Mouse (Mus musculus): ENCODE results near the gene Pisd. TPM values are rescaled to one million over a fixed set of nuclear protein-coding genes. Genes with fewer than 3 reads are reported as not detected.
"Not testable (repeated sequence)": the region's sequence is repeated elsewhere in the genome, so short reads cannot be mapped to it uniquely, and the experiment has no call there.

Pisd gene
- polyA plus RNA-seq, 1 experiment from 2014 or later: 99.7 TPM

DNA sequence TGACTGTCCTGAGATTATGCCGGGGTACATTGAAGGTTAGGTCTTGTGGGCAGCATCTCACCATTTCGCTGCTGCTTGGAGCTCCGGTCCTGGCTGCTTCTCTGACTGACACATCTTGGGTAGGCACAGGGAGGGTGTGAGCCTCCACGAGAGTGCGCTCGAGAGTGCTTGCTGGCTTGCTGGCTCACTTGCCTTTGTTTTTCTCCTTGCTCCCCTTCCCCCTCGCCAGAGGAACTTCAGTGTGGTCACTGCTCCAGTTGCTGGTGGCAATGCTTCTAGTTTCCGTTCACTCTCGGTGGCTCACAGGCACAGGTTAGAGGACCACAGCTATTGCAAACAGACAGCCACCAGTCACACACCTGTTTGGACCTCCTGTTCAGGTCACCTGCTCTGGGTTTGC is 43.3 kb downstream of the Pisd start:
- H3K4me3 ChIP-seq: no peak overlapping the region
- no peaks in the 10 kb centered on the region for H3K9me3 ChIP-seq
- peaks cover 16% of the 10 kb centered on the region for H3K4me1 ChIP-seq (replicated peaks)
- H3K27me3 ChIP-seq: no peaks in the 10 kb centered on the region
- H3K9ac ChIP-seq: no peak overlapping the region
- ATAC-seq (ENCODE audit: low FRiP score, low read depth): peak; percentile 13
- H3K36me3 ChIP-seq: no peaks in the 10 kb centered on the region
- peak overlapping the region; percentile 82 for H3K27ac ChIP-seq (replicated peaks)
- no peak overlapping the region for H3K4me2 ChIP-seq
- WGBS: 42% methylated on average over 9 of the region's 9 CpGs

DNA sequence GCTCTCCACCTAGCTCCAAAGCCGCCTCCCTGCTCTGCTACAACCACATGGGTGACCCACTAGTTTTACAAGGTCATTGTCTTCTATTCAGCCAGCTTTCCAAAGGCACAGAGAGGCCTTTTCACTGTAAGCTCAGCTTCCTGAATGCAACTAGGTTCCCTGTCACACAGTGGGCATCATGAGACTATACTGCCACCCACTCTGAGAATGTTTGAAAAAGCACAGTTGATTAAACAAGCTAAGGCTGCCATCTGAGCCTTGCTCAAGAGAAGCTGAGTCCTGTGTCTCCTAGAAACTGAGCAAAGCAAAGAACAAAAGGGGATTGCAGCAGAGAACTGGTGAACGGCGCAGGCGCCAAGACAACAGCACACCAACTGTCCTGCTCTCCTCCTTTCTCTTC is 44.1 kb downstream of the Pisd start:
- not testable (repeated sequence) for H3K9ac ChIP-seq, H3K27me3 ChIP-seq, H3K4me3 ChIP-seq, H3K36me3 ChIP-seq, H3K4me2 ChIP-seq, H3K9me3 ChIP-seq
- ATAC-seq (ENCODE audit: low FRiP score, low read depth): peak; percentile 46
- WGBS: 68% methylated on average over 4 of the region's 4 CpGs
- Histone ChIP-seq H3K27ac (replicated peaks) (peak overlapping the region; percentile 82), H3K4me1 (replicated peaks) (peaks cover 16% of the 10 kb centered on the region)

DNA sequence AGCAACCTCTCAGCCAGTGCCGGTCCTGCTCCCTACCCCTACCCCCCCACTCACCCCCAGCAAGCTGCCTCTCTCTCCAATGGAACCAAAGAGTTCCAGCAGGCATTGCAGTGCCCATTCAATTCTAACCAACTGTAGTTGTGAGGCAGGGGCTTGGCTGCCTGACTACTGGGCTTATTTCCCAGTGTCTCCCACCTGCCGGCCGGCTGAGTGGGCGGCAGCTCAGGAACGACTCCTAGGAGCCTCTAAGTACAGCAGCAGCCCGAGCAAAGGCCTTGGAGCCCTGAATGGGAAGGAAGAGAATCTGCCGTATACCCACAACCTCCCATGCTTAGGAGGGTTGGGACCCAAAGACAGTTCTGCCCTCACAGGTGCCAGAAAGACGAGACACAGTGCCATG is 44.6 kb downstream of the Pisd start:
- H3K27me3 ChIP-seq; H3K4me3 ChIP-seq; ATAC-seq (ENCODE audit: low FRiP score, low read depth); H3K4me2 ChIP-seq; H3K9ac ChIP-seq; H3K9me3 ChIP-seq; H3K36me3 ChIP-seq: not testable (repeated sequence)
- WGBS: 78% methylated on average over 8 of the region's 8 CpGs
- peaks cover 16% of the 10 kb centered on the region for H3K4me1 ChIP-seq (replicated peaks)
- H3K27ac ChIP-seq (replicated peaks): peak overlapping the region; percentile 82

DNA sequence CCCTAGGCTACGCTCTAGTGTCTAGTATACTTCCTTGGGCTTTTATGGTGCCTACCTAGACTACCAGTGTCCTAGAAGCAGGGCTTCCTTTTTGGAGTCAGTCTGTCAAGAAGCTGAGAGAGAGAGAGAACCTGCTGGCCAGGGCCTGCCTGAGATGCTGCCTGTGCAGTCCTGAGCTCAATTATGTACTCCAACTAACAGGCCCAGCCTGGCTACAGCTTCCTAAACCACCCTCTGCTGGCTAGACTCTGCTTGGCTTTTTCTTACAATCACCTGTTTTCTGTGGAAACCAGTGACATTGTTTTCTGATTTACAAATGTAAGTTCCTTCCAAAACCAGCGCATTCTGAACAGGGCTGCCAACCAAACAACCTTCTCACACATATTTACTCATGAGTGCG is 45.3 kb downstream of the Pisd start:
- 0 out of 2 replicates have a peak overlapping the region, but pooled peaks have one; percentile 51 for H3K27ac ChIP-seq (replicated peaks)
- no peak overlapping the region for H3K4me2 ChIP-seq
- no peaks in the 10 kb centered on the region for H3K9me3 ChIP-seq
- no peaks in the 10 kb centered on the region for H3K36me3 ChIP-seq
- peaks cover 16% of the 10 kb centered on the region for H3K4me1 ChIP-seq (replicated peaks)
- no peaks in the 10 kb centered on the region for H3K27me3 ChIP-seq
- WGBS: 96% methylated on average over 3 of the region's 3 CpGs
- no peak overlapping the region for H3K4me3 ChIP-seq
- no peak overlapping the region for H3K9ac ChIP-seq
- ATAC-seq (ENCODE audit: low FRiP score, low read depth): no peak

DNA sequence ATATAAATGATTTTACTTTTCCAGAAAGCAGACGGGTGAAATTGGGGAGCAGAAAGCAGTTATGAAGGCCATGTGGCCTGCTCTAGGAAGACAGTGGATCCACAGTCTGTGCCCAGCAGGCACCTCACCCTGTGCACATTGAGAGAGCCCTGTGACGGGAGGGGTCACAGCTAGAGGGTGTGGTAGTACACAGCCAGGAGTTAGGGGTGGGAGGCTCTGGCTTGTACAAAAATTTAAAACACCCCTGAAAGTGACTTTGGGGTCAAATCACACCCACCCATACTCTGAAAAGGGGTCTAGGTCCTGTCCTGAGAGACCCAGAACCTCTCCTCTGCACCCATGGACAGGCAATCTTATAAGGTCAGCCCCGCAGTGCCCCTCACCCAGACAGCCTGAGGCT is 48.7 kb downstream of the Pisd start:
- H3K9ac ChIP-seq; ATAC-seq (ENCODE audit: low FRiP score, low read depth); H3K4me1 ChIP-seq (replicated peaks); H3K36me3 ChIP-seq; H3K27ac ChIP-seq (replicated peaks); H3K27me3 ChIP-seq; H3K4me3 ChIP-seq; H3K9me3 ChIP-seq; H3K4me2 ChIP-seq: not testable (repeated sequence)
- 89% methylated on average over 3 of the region's 3 CpGs for WGBS

DNA sequence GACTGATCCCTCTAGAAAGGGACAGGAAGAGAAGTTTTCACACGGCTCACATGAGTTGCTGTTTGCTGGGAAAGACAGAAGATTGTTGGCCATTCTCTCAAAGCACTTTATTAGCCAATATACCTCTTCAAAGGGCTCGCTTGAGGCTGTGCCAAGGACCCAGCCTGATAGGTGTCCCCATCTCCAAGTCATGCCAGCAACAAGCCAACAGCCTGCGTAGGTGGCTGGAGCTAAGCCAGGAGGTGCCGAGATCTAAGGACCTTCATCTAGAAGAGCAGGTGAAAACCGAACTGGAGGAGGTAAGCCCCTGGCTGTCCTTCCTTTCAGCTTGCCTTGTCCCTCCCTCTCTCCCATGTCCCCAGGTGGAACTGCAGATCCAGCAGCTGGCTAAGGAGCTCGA is 49.7 kb downstream of the Pisd start:
- Histone ChIP-seq H3K4me3 (no peak overlapping the region), H3K27ac (replicated peaks) (no peak overlapping the region), H3K9ac (no peak overlapping the region), H3K9me3 (no peaks in the 10 kb centered on the region), H3K27me3 (no peaks in the 10 kb centered on the region), H3K4me1 (replicated peaks) (no peaks in the 10 kb centered on the region), H3K4me2 (no peak overlapping the region), H3K36me3 (peaks cover 5% of the 10 kb centered on the region; the same call in 1 of the 2 replicates)
- WGBS: 94% methylated on average over 6 of the region's 6 CpGs
- ATAC-seq (ENCODE audit: low FRiP score, low read depth): no peak

DNA sequence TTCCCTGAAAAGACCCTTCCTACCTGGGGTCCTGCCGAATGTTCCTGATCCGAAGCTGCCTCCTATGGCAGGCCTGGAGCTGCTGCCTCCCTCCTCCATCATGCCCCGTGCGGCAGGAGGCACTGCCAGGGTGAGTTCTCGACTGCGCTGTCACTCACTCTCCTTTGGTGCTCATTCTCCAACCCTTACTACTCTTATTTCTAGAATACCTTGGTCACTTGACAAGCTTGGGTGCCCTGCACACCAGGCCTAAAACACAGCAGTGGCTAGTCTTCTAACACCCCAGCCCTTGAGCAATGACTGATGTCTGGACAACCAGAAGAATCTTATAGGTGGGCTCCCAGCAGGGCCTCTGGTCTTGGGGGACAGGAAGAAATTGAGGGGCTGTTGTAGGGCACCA is 51.6 kb downstream of the Pisd start:
- not testable (repeated sequence) for H3K36me3 ChIP-seq; H3K27ac ChIP-seq (replicated peaks); H3K9ac ChIP-seq; H3K4me1 ChIP-seq (replicated peaks); H3K27me3 ChIP-seq; H3K4me3 ChIP-seq; H3K4me2 ChIP-seq; H3K9me3 ChIP-seq
- 96% methylated on average over 6 of the region's 6 CpGs for WGBS
- peak; percentile 38; the same call in 1 of the 2 replicates for ATAC-seq (ENCODE audit: low FRiP score, low read depth)

DNA sequence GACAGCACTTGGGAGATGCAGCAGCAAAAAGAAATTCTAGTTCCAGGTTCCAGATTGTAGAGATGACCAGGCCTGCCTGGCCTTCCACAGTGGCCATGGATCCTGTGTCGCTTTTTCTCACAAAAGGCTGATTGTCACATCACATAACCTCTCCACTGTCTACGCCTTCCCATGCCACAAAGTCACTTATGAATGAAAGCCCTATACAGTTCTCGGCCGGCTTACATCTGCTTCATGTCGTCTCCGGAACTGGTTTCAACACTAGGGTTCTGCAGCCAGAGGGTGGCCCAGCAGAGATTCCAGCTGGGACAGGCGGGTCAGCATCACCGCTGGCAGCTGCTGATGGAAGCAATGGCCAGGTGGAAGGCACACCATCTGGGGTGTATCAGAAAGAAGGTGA is 56.6 kb downstream of the Pisd start:
- H3K4me3 ChIP-seq: no peak overlapping the region
- H3K4me1 ChIP-seq (replicated peaks): no peaks in the 10 kb centered on the region
- H3K4me2 ChIP-seq: no peak overlapping the region
- no peak overlapping the region for H3K9ac ChIP-seq
- 88% methylated on average over 8 of the region's 8 CpGs for WGBS
- H3K27me3 ChIP-seq: no peaks in the 10 kb centered on the region
- ATAC-seq (ENCODE audit: low FRiP score, low read depth): no peak
- H3K36me3 ChIP-seq: peaks cover 5% of the 10 kb centered on the region; the same call in 1 of the 2 replicates
- no peaks in the 10 kb centered on the region for H3K9me3 ChIP-seq
- no peak overlapping the region for H3K27ac ChIP-seq (replicated peaks)

DNA sequence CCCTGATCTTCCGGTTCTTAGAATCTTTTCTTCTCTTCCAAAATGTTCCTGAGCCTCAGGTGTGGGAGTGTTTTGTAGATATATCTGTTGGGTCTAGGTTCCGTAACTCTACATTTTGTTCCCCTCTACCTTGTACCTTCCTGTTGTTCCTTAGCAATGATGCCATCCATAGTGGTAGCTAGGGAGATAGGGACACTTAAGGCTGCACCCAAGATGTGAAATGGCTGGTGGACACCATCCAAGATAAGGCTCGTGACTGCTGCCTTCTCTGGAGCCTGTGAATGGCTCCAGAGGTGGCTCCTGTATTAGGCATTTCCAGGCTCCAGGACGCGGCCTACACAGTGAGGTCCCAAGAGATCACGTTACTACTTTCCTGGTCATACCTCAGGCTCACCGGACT is 57.1 kb downstream of the Pisd start:
- Histone ChIP-seq H3K9me3 (no peaks in the 10 kb centered on the region), H3K36me3 (peaks cover 1% of the 10 kb centered on the region; the same call in 1 of the 2 replicates), H3K27me3 (no peaks in the 10 kb centered on the region), H3K27ac (replicated peaks) (no peak overlapping the region), H3K9ac (no peak overlapping the region), H3K4me3 (no peak overlapping the region), H3K4me1 (replicated peaks) (no peaks in the 10 kb centered on the region), H3K4me2 (no peak overlapping the region)
- no peak for ATAC-seq (ENCODE audit: low FRiP score, low read depth)
- 93% methylated on average over 7 of the region's 7 CpGs for WGBS

DNA sequence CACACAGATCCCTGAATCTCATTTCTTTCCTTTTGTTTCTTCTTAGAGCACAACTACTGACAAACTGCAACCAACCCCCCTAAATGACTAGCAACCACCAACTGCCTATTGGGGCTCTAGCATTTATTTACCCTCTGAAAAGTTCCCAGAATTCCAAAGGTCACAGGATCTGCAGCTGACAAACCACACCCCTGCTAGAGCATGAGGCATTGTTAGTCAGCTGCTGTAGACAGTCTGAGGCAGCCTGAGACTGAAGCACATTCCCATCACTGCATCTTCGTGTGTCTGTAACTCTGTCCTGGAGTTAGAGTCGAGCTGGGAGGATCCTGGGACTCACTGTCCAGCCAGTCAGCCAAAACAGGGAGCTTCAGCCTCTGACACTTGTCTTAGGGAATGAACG is 60.0 kb downstream of the Pisd start:
- not testable (repeated sequence) for H3K36me3 ChIP-seq; H3K4me1 ChIP-seq (replicated peaks); H3K4me3 ChIP-seq; H3K27me3 ChIP-seq; H3K9me3 ChIP-seq; H3K4me2 ChIP-seq; ATAC-seq (ENCODE audit: low FRiP score, low read depth); H3K27ac ChIP-seq (replicated peaks); H3K9ac ChIP-seq
- 82% methylated on average over 3 of the region's 3 CpGs for WGBS

DNA sequence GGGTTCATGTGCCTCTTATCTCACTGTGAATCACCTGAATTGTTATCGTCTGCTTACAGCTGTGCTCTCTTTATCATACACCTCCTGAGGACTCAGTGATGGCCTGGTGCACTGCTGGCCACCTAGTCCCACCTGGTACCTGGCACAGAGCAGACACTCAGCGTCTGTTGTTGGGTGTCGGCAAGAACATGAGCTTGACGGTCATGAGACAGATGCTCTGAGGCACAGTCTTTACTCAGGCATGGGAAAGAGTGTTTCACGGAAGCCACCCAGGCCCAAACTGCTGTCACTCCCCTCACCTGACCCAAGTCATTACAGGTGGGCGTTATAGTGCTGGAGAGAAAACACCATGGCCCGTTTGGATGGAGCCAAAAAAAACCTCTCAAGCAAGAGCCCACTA is 61.5 kb downstream of the Pisd start:
- H3K27ac ChIP-seq (replicated peaks): no peak overlapping the region
- H3K4me3 ChIP-seq: no peak overlapping the region
- H3K36me3 ChIP-seq: no peaks in the 10 kb centered on the region
- no peaks in the 10 kb centered on the region for H3K4me1 ChIP-seq (replicated peaks)
- H3K9me3 ChIP-seq: no peaks in the 10 kb centered on the region
- no peaks in the 10 kb centered on the region for H3K27me3 ChIP-seq
- H3K4me2 ChIP-seq: no peak overlapping the region
- no peak for ATAC-seq (ENCODE audit: low FRiP score, low read depth)
- WGBS: 87% methylated on average over 7 of the region's 7 CpGs
- no peak overlapping the region for H3K9ac ChIP-seq

DNA sequence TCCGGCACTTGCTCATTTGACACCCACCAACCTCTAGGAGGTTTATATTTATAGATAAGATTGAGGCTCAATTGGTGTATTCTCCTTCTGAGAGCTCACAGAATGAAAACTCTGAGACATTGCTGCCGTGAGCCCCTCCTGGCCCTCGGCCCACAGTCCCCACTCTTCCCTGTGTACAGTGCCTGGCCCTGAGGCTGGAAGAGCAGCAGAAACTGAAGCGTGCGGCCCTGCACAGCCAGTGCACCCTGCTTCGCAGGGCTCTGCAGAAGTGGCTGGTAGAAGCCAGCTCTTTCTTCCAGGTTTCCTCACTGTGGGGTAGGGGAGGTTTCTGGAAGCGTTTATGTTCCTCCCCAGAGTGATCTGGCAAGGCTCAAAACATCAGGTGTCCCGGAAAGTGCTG is 62.7 kb downstream of the Pisd start:
- H3K9me3 ChIP-seq; H3K27ac ChIP-seq (replicated peaks); ATAC-seq (ENCODE audit: low FRiP score, low read depth); H3K9ac ChIP-seq; H3K4me2 ChIP-seq; H3K4me1 ChIP-seq (replicated peaks); H3K4me3 ChIP-seq; H3K27me3 ChIP-seq; H3K36me3 ChIP-seq: not testable (repeated sequence)
- 81% methylated on average over 8 of the region's 8 CpGs for WGBS

DNA sequence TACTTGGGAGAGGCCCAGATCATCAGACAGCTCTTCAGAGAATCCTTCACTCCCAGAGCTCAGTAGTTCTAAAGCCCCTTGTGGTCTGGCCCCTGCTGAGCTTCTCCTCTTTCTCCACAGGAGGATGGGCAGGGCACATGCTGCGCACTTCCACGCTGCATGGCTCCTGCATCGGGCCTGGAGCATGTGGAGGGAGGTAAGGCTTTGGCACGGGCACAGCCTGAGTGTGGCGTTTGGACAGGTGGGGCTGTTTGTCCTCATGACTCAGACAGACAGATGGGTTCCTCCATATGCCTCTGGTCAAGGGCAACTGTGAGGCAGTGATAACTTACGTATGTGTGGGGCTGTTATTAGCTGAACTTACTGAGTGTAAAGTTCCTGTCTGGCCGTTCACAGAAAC is 63.2 kb downstream of the Pisd start:
- 74% methylated on average over 7 of the region's 7 CpGs for WGBS
- no peak overlapping the region for H3K4me3 ChIP-seq
- H3K27me3 ChIP-seq: no peaks in the 10 kb centered on the region
- H3K36me3 ChIP-seq: no peaks in the 10 kb centered on the region
- no peak for ATAC-seq (ENCODE audit: low FRiP score, low read depth)
- no peak overlapping the region for H3K9ac ChIP-seq
- H3K27ac ChIP-seq (replicated peaks): no peak overlapping the region
- no peaks in the 10 kb centered on the region for H3K9me3 ChIP-seq
- no peak overlapping the region for H3K4me2 ChIP-seq
- no peaks in the 10 kb centered on the region for H3K4me1 ChIP-seq (replicated peaks)
